Mouse (Mus musculus): Measurements from ENCODE around the gene Ggt6.
"Not testable (repeated sequence)": the region's sequence is repeated elsewhere in the genome, so short reads cannot be mapped to it uniquely, and the experiment has no call there.

Ggt6 gene

GRCm38 (mm10) chr11:72411093-72411921, 24.0 kb upstream of the Ggt6 start, which contains the start of gene Smtnl2:
Gene Smtnl2, minus strand, starts transcription at chr11:72411713.
- peak; percentile 92 for DNase-seq (ENCODE audit: low spot score)

GRCm38 (mm10) chr11:72411945-72412344, 23.4 kb upstream of the Ggt6 start:
- DNase-seq (ENCODE audit: low spot score): no peak

GRCm38 (mm10) chr11:72413016-72413415, 22.3 kb upstream of the Ggt6 start:
- DNase-seq (ENCODE audit: low spot score): peak; percentile 79

- no peak for DNase-seq (ENCODE audit: low spot score)
Observed at GRCm38 (mm10) chr11:72413601-72414190, 21.6 kb upstream of the Ggt6 start.

GRCm38 (mm10) chr11:72415155-72415554, 20.2 kb upstream of the Ggt6 start:
- DNase-seq (ENCODE audit: low spot score): no peak

- no peak for DNase-seq (ENCODE audit: low spot score)
Observed at GRCm38 (mm10) chr11:72416666-72417065, 18.7 kb upstream of the Ggt6 start.

GRCm38 (mm10) chr11:72417376-72417775, 17.9 kb upstream of the Ggt6 start:
- DNase-seq (ENCODE audit: low spot score): no peak

- DNase-seq (ENCODE audit: low spot score): no peak
Observed at GRCm38 (mm10) chr11:72418227-72418626, 17.1 kb upstream of the Ggt6 start.

- no peak for DNase-seq (ENCODE audit: low spot score)
Observed at GRCm38 (mm10) chr11:72419006-72419405, 16.3 kb upstream of the Ggt6 start.

GRCm38 (mm10) chr11:72420460-72421122, 14.7 kb upstream of the Ggt6 start:
- no peak for DNase-seq (ENCODE audit: low spot score)

GRCm38 (mm10) chr11:72421518-72422278, 13.6 kb upstream of the Ggt6 start:
- no peak for DNase-seq (ENCODE audit: low spot score)

GRCm38 (mm10) chr11:72423686-72424085, 11.6 kb upstream of the Ggt6 start:
- no peak for DNase-seq (ENCODE audit: low spot score)

GRCm38 (mm10) chr11:72425201-72425600, 10.1 kb upstream of the Ggt6 start:
- no peak for DNase-seq (ENCODE audit: low spot score)

- no peak for DNase-seq (ENCODE audit: low spot score)
Observed at GRCm38 (mm10) chr11:72426884-72427283, 8.4 kb upstream of the Ggt6 start.

GRCm38 (mm10) chr11:72428694-72429093, 6.6 kb upstream of the Ggt6 start:
- DNase-seq (ENCODE audit: low spot score): peak; percentile 91

- DNase-seq (ENCODE audit: low spot score): peak; percentile 88
Observed at GRCm38 (mm10) chr11:72429288-72429690, 6.0 kb upstream of the Ggt6 start.

- not testable (repeated sequence) for DNase-seq (ENCODE audit: low spot score)
Observed at GRCm38 (mm10) chr11:72430311-72431068, 4.8 kb upstream of the Ggt6 start.

- DNase-seq (ENCODE audit: low spot score): no peak
Observed at GRCm38 (mm10) chr11:72435694-72436045, 344 bp downstream of the Ggt6 start.

- DNase-seq (ENCODE audit: low spot score): no peak
Observed at GRCm38 (mm10) chr11:72436271-72436670, 945 bp downstream of the Ggt6 start.

- DNase-seq (ENCODE audit: low spot score): no peak
Observed at GRCm38 (mm10) chr11:72436756-72437650, 1.7 kb downstream of the Ggt6 start.

Measured in lung, postnatal 25 days (tissue).